Mouse (Mus musculus) erythroid progenitor cell, adult 5-6 weeks (primary cell): Measurements from ENCODE around the gene Mcm10. TPM values are rescaled to one million over a fixed set of nuclear protein-coding genes. Genes with fewer than 3 reads are reported as not detected.
"Not testable (repeated sequence)": the region's sequence is repeated elsewhere in the genome, so short reads cannot be mapped to it uniquely, and the experiment has no call there.

ENCODE experiments used
- ATAC-seq: replicated peaks from 2 replicates; pipeline ENCODE4 v1.8.0; 2016; ENCODE audit warnings: moderate number of reproducible peaks, mild to moderate bottlenecking, moderate TSS enrichment, inconsistent platforms; ENCODE audit not compliant: poor library complexity, low FRiP score, severe bottlenecking
- total RNA-seq, 2 experiments: library from RNA; stranded (forward) in 1 of 2; stranded (reverse) in 1 of 2; fragments of 150-400 nt in 1 of 2; fragments of 186-747, 209-891 nt in 1 of 2; gene quantifications; 2 replicates each; pipeline versions ENCODE4 v1.2.3 to v1.2.4; 2015 to 2017; ENCODE audit warnings: low replicate concordance in 2 of 2

The Mcm10 gene
- total RNA-seq, 2 experiments from 2014 or later: 54.1 to 76.9 TPM

- ATAC-seq: no peak
Measured at GRCm38 (mm10) chr2:4988826-4989424, 23.7 kb downstream of the Mcm10 start.

- ATAC-seq: no peak
Measured at GRCm38 (mm10) chr2:4987388-4988180, 25.0 kb downstream of the Mcm10 start.

DNA sequence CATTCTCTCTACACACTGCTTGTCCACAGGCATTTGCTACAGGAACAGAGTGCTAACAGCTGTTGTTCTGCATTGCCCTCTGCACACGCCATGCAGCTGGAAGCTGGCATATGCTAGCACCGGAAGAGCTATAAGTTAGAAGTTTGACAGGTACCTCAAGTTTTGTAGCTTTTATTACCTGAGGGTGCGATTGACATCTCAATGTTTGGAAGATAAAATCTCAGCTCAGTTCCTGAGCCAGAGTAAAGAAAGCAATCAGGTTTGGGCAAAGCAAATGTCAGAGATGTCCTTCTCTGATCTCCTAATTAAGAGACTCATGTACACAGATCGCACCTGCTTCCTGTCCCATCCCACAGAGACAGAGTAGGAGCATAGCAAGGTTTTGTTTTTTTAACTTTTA lies 25.8 kb downstream of the Mcm10 start:
- ATAC-seq: no peak

- no peak for ATAC-seq
Measured at GRCm38 (mm10) chr2:4985000-4985399, 27.6 kb downstream of the Mcm10 start.

GRCm38 (mm10) chr2:4983987-4984386 lies 28.6 kb downstream of the Mcm10 start:
- ATAC-seq: no peak

DNA sequence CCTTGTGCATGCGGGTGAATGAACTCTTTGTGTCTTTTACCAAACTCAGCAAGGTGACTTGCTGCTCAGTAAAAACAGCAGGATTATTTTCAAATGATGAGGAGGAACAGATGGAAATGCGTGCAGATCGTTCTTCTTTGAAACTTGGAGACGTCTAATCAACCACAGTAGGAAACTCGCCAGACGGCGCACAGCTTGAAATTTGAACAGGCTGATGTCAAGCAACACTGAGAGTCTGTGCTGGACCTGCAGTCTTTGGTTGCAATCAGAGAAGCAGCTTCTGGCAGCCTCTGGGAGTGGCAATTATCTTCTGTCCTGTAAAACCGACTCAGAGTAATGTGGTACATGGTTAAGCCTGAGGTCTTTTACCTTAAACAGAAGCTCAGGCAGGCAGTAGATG lies 34.5 kb downstream of the Mcm10 start:
- no peak for ATAC-seq

DNA sequence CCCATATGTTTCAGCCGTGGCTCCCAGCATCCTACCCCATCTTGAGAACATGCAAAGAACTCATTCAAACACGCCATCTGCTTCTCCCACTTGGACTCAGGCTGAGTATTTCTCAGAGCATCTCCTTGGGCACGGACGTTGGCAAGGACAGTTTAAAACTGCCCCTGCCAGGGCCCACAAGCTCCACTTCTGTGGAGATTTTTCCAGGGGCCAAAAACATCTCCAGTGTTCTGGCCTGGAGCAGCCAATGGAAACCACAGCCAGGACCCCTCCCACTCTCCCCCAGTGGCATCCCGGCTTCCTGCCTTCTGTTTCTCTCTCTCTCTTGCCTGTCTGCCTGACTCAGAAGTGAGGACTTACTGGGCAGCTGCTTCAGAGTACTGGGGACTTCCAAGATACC lies 36.8 kb downstream of the Mcm10 start, which contains the start of gene Ucma:
Gene Ucma, plus strand, starts transcription at position 316 of the 400 bp plus-strand sequence.
- no peak for ATAC-seq

DNA sequence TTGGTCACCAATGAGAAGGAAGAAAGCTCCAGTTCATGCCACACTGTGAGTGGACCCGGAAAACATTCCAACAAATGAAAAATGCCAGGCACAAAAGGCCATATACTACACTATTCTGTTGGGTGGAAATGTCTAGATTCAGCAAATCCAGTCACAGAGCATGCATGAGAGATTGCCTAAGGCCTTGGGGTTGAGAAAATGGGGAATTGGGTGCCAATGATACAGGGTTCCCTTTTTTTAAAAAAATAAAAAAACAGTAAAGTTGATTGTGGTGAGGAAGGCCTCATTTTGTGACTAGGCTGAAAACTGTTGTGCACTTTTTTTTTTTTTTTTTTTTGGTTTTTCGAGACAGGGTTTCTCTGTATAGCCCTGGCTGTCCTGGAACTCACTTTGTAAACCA lies 43.5 kb downstream of the Mcm10 start:
- no peak for ATAC-seq

- no peak for ATAC-seq
Measured at GRCm38 (mm10) chr2:4967806-4968205, 44.8 kb downstream of the Mcm10 start.

- no peak for ATAC-seq
Measured at GRCm38 (mm10) chr2:4958039-4958438, 54.6 kb downstream of the Mcm10 start.

DNA sequence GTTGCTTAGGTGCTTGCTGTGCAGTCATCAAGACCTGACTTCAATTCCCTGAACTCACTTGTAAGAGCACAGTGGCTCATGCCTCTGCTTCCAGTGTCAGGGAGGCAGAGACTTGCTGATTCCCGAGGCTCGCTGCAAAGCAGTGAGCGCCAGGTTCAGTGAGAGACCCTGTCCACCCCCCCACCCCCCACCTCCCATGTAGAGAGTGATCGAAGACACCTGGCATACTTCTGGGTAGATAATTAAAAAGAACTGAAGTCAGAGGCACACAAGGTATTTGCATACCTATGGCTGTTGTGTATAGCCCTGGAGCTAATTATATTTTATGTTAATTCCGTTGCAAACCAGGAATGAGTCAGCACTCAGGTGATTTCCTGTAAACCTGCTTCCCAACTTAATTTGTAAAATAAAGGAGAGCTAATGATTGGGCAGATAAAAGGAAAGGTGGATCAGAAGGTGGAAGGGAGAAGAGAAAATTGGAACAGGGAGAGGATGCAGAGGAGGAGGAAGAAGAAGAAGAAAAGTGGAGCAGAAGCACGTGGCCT lies 58.3 kb downstream of the Mcm10 start:
- no peak for ATAC-seq

DNA sequence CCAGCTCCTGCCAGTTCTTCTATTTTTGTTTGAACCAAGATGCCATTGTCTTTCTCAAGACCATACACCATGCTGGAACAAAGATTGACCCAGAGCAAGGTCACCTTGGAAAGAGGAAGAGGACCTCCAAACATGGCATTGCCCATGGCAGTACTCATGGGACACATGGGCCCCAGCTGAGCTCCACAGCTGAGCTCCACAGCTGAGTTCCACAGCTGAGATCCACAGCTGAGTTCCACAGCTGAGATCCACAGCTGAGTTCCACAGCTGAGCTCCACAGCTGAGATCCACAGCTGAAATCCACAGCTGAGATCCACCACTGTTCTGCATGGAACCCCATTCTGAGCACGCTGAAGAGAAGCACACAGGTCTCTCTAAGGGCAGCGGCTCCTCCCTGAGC lies 61.6 kb downstream of the Mcm10 start:
- ATAC-seq: no peak

DNA sequence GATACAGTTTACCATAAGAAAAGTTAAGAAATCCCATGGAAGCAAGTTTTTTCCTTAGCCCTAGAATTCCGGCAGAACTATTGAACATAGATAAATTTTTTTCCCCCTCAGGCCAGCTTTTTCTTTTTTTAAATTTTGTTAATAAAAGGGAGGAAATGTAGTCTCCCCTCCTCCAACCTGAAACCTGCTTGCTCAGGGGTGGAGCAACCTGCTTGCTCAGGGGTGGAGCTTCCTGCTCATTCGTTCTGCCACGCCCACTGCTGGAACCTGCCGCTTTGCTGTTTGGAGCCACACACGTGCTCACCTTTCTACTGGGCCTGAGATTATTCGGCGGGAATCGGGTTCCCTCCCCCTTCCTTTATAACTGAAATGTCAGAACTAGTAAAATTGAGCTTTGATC lies 62.9 kb downstream of the Mcm10 start:
- ATAC-seq: not testable (repeated sequence)

GRCm38 (mm10) chr2:4940861-4941260 lies 71.7 kb downstream of the Mcm10 start:
- no peak for ATAC-seq

Other genes with a start within 250 kb of the Mcm10 start
- 13.7 and 19.7 TPM in 2 replicates for gene Sephs1, start 131.2 kb downstream of the Mcm10 start, total RNA-seq (2015; ENCODE audit: low replicate concordance)
- 42.4 and 47.5 TPM in 2 replicates for gene Sephs1, start 131.2 kb downstream of the Mcm10 start, total RNA-seq (2017; ENCODE audit: low replicate concordance)
- 20.5 and 29.2 TPM in 2 replicates for gene Phyh, start 93.8 kb downstream of the Mcm10 start, total RNA-seq (2015; ENCODE audit: low replicate concordance)
- gene Phyh, start 93.8 kb downstream of the Mcm10 start, total RNA-seq (2017; ENCODE audit: low replicate concordance): 12.1 and 13.2 TPM in 2 replicates
- not detected in 2 replicates for gene Ucma, start 36.7 kb downstream of the Mcm10 start, total RNA-seq (2015; ENCODE audit: low replicate concordance)
- not detected in 2 replicates for gene Ucma, start 36.7 kb downstream of the Mcm10 start, total RNA-seq (2017; ENCODE audit: low replicate concordance)
- gene Optn, start 51.3 kb upstream of the Mcm10 start, total RNA-seq (2015; ENCODE audit: low replicate concordance): 112 and 113 TPM in 2 replicates
- gene Optn, start 51.3 kb upstream of the Mcm10 start, total RNA-seq (2017; ENCODE audit: low replicate concordance): 325 and 377 TPM in 2 replicates
- gene Ccdc3, start 125.0 kb upstream of the Mcm10 start, total RNA-seq (2015; ENCODE audit: low replicate concordance): not detected in 2 replicates
- gene Ccdc3, start 125.0 kb upstream of the Mcm10 start, total RNA-seq (2017; ENCODE audit: low replicate concordance): not detected in 2 replicates